Mouse (Mus musculus): ENCODE measurements around the gene Cst3. TPM values are rescaled to one million over a fixed set of nuclear protein-coding genes. Genes with fewer than 3 reads are reported as not detected.

Gene Cst3
- total and polyA plus RNA-seq, 2 experiments from 2014 or later = 677 to 1,077 TPM

DNA sequence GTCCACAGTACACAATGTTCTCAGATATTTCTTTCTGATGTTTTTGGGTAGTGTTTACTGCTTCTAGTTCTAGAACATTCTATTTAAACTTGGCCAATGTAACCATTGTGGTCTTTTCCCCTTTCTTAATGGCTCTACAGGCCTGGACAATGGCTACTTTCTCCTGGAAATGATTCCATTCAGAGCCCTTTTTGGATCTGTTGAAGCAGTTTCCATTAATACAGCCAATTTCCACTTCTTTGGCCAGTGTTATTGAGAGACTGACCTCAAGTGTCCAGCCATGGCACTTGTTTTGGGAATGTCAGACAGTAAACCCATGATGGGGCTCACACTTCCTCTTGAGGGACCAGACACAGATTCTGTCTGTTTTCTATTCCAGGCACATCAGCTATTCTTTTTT lies 13.8 kb downstream of the Cst3 start:
- no peaks in the 10 kb centered on the region for H3K27me3 ChIP-seq (ENCODE audit: insufficient read depth, low read length)
- ATAC-seq (ENCODE audit: low FRiP score) (no peak), DNase-seq (ENCODE audit: low spot score) (peak; percentile 42)
- H3K4me3 ChIP-seq (ENCODE audit: low read depth, low read length) = no peak overlapping the region
- no peaks in the 10 kb centered on the region for H3K4me1 ChIP-seq (ENCODE audit: insufficient read depth, low read length)
- H3K9me3 ChIP-seq (ENCODE audit: low read length) = no peaks in the 10 kb centered on the region
- TF ChIP-seq CTCF (IDR thresholded peaks at IDR 0.05) = no peak
- H3K4me2 ChIP-seq (ENCODE audit: low read depth, low read length, poor library complexity, severe bottlenecking) = no peak overlapping the region
- H3K9ac ChIP-seq (replicated peaks; ENCODE audit: low read length, poor library complexity, severe bottlenecking) = no peak overlapping the region
- no peak overlapping the region for H3K27ac ChIP-seq (ENCODE audit: low read depth, low read length)
- no peaks in the 10 kb centered on the region for H3K36me3 ChIP-seq (ENCODE audit: insufficient read depth, low read length)

DNA sequence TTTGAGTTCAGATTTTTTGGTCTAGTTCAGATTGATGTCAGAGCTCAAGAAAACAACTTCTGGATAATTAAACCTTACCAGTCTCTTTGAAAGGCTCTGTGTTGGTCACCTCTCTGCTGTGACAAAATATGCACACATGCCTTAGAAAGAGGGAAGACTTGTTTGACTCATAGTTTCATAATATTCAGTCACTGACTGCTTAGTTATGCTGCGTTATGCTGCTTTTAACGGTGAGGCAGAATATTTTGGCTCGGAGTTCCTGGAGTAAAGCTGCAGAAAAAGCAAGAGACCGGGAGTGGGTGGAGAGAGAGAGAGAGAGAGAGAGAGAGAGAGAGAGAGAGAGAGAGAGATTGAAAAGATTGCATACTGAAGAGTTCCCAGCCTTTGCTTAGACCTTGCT lies 14.5 kb downstream of the Cst3 start:
- no peak for ATAC-seq (ENCODE audit: low FRiP score)
- Histone ChIP-seq H3K4me1 (ENCODE audit: insufficient read depth, low read length) (no peaks in the 10 kb centered on the region), H3K27me3 (ENCODE audit: insufficient read depth, low read length) (no peaks in the 10 kb centered on the region), H3K9me3 (ENCODE audit: low read length) (no peaks in the 10 kb centered on the region), H3K27ac (ENCODE audit: low read depth, low read length) (no peak overlapping the region), H3K4me3 (ENCODE audit: low read depth, low read length) (no peak overlapping the region), H3K4me2 (ENCODE audit: low read depth, low read length, poor library complexity, severe bottlenecking) (no peak overlapping the region), H3K36me3 (ENCODE audit: insufficient read depth, low read length) (no peaks in the 10 kb centered on the region), H3K9ac (replicated peaks; ENCODE audit: low read length, poor library complexity, severe bottlenecking) (no peak overlapping the region)
- no peak for DNase-seq (ENCODE audit: low spot score)
- no peak for TF ChIP-seq CTCF (IDR thresholded peaks at IDR 0.05)
- 74% methylated on average over 4 of the region's 4 CpGs for WGBS

DNA sequence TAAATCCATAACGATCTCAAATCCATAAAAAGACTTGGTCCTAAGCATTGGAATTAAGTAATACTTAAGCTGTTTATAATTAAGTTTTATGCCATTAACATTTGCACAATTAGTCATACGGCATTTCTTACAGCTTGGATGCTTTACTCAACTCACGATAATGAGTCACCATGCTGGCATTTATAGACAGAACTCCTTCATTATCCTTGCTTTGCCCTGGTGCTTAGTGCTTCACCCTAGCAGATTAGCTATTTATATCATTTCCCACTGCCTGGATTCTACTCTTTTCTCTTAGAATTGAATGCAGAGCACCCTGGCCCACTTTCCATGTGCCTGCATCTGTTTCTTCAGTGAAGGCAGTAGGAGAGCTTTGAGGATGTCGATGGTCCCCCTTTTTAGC lies 18.0 kb downstream of the Cst3 start:
- Histone ChIP-seq H3K36me3 (ENCODE audit: insufficient read depth, low read length) (no peaks in the 10 kb centered on the region), H3K27me3 (ENCODE audit: insufficient read depth, low read length) (no peaks in the 10 kb centered on the region), H3K4me2 (ENCODE audit: low read depth, low read length, poor library complexity, severe bottlenecking) (no peak overlapping the region), H3K4me1 (ENCODE audit: insufficient read depth, low read length) (no peaks in the 10 kb centered on the region), H3K9ac (replicated peaks; ENCODE audit: low read length, poor library complexity, severe bottlenecking) (no peak overlapping the region), H3K27ac (ENCODE audit: low read depth, low read length) (no peak overlapping the region), H3K9me3 (ENCODE audit: low read length) (no peaks in the 10 kb centered on the region), H3K4me3 (ENCODE audit: low read depth, low read length) (no peak overlapping the region)
- no peak for TF ChIP-seq CTCF (IDR thresholded peaks at IDR 0.05)
- WGBS = 85% methylated on average over 4 of the region's 4 CpGs
- DNase-seq (ENCODE audit: low spot score) (no peak), ATAC-seq (ENCODE audit: low FRiP score) (no peak)

DNA sequence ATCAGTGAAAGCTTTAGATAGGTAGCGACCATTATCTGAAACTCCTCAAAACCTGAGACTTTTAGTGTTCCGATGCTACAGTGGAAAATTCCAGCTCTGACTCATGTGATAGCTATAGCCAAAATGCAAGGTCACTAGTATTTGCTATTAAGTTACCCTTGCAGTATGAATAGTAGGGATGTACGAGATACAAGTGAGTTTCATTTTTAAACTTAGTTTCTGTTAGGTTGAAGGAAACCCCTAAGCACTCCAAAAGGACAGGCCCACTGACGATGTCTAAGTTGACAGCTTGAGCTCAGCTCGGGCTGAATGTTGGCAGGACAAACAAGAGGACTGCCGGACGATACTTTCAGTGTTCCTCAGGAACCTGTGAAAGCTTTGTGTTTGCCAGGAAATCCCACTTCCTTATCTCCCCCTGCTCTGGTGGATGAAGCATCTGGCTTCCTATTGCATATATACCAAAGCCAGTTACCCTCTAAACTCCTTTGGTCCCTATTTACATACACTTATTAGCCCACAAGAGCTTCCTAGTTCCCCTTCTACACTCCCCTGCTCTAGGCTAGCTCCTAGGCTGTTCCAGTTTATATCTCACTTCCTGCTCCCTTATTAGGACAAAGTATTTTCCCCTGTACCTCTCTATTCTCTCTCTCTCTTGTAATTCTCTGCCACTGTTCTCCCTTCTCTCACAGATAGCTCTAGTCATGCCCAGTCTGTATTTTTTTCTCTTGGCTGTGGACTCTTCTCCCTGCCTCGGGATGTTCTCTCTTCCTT lies 18.7 kb downstream of the Cst3 start:
- no peak for TF ChIP-seq CTCF (IDR thresholded peaks at IDR 0.05)
- Histone ChIP-seq H3K4me3 (ENCODE audit: low read depth, low read length) (no peak overlapping the region), H3K4me2 (ENCODE audit: low read depth, low read length, poor library complexity, severe bottlenecking) (no peak overlapping the region), H3K9ac (replicated peaks; ENCODE audit: low read length, poor library complexity, severe bottlenecking) (no peak overlapping the region), H3K4me1 (ENCODE audit: insufficient read depth, low read length) (no peaks in the 10 kb centered on the region), H3K9me3 (ENCODE audit: low read length) (no peaks in the 10 kb centered on the region), H3K36me3 (ENCODE audit: insufficient read depth, low read length) (no peaks in the 10 kb centered on the region), H3K27me3 (ENCODE audit: insufficient read depth, low read length) (no peaks in the 10 kb centered on the region), H3K27ac (ENCODE audit: low read depth, low read length) (no peak overlapping the region)
- no peak for ATAC-seq (ENCODE audit: low FRiP score)
- 74% methylated on average over 8 of the region's 8 CpGs for WGBS
- DNase-seq (ENCODE audit: low spot score) = no peak

DNA sequence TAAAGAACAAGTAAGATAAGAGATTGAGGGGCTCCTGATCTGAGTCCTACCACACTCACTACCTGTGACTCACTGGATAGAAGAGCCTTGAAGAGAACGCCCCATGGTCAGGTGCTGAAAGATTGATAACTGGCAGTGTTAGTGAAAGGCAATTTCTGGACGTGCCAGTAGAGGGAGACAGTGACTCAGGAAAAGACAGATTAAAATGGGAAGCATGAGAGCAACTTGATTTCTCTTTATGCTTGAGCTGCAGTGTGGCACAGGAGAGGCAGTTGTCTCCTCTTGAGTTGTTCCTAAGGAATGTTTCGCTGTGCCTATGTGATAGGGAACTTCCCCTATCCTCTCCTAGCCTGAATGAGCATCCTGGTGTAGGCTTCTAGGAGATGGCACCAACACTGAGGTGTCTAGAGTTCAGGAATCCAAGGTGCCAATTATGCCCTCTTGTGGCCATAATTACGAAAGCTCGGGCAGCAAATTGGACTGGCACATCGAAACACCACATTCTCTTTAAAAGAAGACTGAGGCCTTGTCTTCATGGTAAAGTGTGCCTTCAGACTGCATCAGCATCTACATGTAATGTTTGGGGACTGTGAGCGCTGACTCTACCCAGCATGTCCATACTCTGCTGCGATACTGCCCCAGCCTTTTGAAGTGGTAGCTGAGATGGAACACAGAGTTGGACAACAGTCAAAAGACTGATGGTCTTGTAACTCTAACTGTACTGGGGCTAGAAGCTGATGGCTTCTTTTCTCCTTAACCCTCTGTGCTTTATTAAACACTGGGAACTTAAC lies 24.2 kb downstream of the Cst3 start:
- TF ChIP-seq CTCF (IDR thresholded peaks at IDR 0.05) = peak; percentile 85
- Histone ChIP-seq H3K9ac (replicated peaks; ENCODE audit: low read length, poor library complexity, severe bottlenecking) (no peak overlapping the region), H3K4me1 (ENCODE audit: insufficient read depth, low read length) (no peaks in the 10 kb centered on the region), H3K36me3 (ENCODE audit: insufficient read depth, low read length) (no peaks in the 10 kb centered on the region), H3K27me3 (ENCODE audit: insufficient read depth, low read length) (no peaks in the 10 kb centered on the region), H3K4me2 (ENCODE audit: low read depth, low read length, poor library complexity, severe bottlenecking) (no peak overlapping the region), H3K4me3 (ENCODE audit: low read depth, low read length) (no peak overlapping the region), H3K27ac (ENCODE audit: low read depth, low read length) (no peak overlapping the region), H3K9me3 (ENCODE audit: low read length) (no peaks in the 10 kb centered on the region)
- 47% methylated on average over 8 of the region's 8 CpGs for WGBS
- DNase-seq (ENCODE audit: low spot score) = peak; percentile 75
- peak; percentile 67 for ATAC-seq (ENCODE audit: low FRiP score)

DNA sequence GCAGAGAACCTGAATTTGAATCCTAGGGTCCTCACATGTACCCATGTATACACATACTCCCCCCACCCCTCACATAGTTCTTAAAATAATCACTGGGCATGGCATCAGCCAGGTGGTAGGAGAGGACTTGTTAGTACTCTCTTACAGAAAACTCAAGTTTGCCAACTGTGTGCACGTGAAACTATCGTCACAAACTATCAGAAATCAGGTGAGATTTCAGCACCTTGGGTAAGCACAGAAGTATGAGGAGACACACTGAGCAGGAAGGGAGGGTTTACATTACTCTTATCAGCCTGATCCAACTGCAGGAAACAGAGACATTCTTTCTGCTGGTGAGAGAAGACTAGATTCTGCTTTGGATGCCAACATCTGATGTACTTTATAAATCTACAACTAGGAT lies 36.3 kb downstream of the Cst3 start:
- Histone ChIP-seq H3K27ac (ENCODE audit: low read depth, low read length) (no peak overlapping the region), H3K9me3 (ENCODE audit: low read length) (no peaks in the 10 kb centered on the region), H3K4me3 (ENCODE audit: low read depth, low read length) (no peak overlapping the region), H3K36me3 (ENCODE audit: insufficient read depth, low read length) (no peaks in the 10 kb centered on the region), H3K9ac (replicated peaks; ENCODE audit: low read length, poor library complexity, severe bottlenecking) (no peak overlapping the region), H3K4me1 (ENCODE audit: insufficient read depth, low read length) (no peaks in the 10 kb centered on the region), H3K4me2 (ENCODE audit: low read depth, low read length, poor library complexity, severe bottlenecking) (no peak overlapping the region), H3K27me3 (ENCODE audit: insufficient read depth, low read length) (no peaks in the 10 kb centered on the region)
- WGBS = 94% methylated on average over 2 of the region's 2 CpGs
- TF ChIP-seq CTCF (IDR thresholded peaks at IDR 0.05) = no peak
- DNase-seq (ENCODE audit: low spot score) (no peak), ATAC-seq (ENCODE audit: low FRiP score) (no peak)
